Mouse (Mus musculus) embryonic fibroblast, embryonic 13.5 days (primary cell): ENCODE measurements at regions not wholly inside any gene's neighbourhood (a gene's known extent, or its start where the extent isn't known, plus 50 kb on each side); places are given as distances from the start of the nearest gene placed in this dataset.

Source experiments
- H3K27ac ChIP-seq: 2 replicates; pipeline ENCODE4 v1.5.1; 2012; ENCODE audit warnings: low read length, control low read depth, inconsistent platforms; ENCODE audit not compliant: insufficient read depth
- H3K4me1 ChIP-seq: 2 replicates; pipeline ENCODE4 v1.6.1; 2011; ENCODE audit warnings: low read length; ENCODE audit not compliant: control insufficient read depth, insufficient read depth
- H3K4me3 ChIP-seq: 2 replicates; pipeline ENCODE4 v1.5.1; 2011; ENCODE audit warnings: mild to moderate bottlenecking, control low read depth, low read length; ENCODE audit not compliant: insufficient read depth
- CTCF ChIP-seq: IDR thresholded peaks from 2 replicates; pipeline ENCODE4 v1.5.1; 2011; ENCODE audit warnings: mild to moderate bottlenecking, control low read depth, low read length, moderate library complexity, borderline replicate concordance; ENCODE audit not compliant: insufficient read depth
- POLR2A ChIP-seq: IDR thresholded peaks from 2 replicates; pipeline ENCODE4 v1.6.1; 2011; ENCODE audit warnings: low read depth, mild to moderate bottlenecking, control low read depth, low read length, moderate library complexity

DNA sequence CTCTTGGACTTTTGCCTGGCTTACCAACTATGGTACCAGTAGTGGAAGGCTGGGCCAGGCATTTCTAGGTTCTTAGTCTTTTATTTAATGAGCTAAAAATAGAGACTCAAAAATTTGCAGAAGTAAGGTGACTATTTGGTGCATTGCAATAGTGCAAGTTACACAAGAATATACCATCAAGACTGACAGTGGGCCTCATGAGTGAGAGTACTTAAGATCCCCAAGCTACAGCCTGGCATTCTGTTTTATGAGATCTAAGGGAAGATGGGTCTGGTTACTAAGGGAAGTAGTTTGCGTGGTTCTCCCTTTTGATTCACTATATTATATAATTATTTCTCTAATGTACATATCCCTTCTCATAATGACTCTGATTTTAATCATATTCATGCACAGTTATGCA, 231.8 kb upstream of the Eci2 start:
- no peak overlapping the region for H3K27ac ChIP-seq
- no peaks in the 10 kb centered on the region; the same call in 1 of the 2 replicates for H3K4me1 ChIP-seq
- no peak overlapping the region for H3K4me3 ChIP-seq
- TF ChIP-seq CTCF (no peak), POLR2A (no peak)

DNA sequence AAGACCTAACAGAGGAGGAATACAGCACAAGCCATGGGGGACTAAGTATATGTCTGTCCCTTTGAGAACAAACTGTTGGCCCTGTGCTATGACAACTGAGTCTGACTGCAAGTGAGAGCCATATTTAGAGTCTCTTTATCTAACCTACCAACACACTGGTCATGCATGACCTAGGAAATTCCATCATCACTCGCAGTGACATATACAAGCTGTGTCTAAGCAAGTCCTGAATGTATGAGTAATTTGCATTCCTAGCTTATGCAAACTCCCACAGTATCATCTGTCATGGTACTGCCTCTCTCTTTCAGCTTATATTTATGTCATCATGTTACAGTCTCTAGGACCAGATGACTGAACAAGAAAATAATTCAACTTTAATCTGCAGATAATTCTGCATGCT, 257.1 kb upstream of the Eci2 start:
- no peak overlapping the region for H3K27ac ChIP-seq
- no peak overlapping the region for H3K4me3 ChIP-seq
- peaks cover 5% of the 10 kb centered on the region; the same call in 1 of the 2 replicates for H3K4me1 ChIP-seq
- TF ChIP-seq CTCF: no peak
- TF ChIP-seq POLR2A: no peak

DNA sequence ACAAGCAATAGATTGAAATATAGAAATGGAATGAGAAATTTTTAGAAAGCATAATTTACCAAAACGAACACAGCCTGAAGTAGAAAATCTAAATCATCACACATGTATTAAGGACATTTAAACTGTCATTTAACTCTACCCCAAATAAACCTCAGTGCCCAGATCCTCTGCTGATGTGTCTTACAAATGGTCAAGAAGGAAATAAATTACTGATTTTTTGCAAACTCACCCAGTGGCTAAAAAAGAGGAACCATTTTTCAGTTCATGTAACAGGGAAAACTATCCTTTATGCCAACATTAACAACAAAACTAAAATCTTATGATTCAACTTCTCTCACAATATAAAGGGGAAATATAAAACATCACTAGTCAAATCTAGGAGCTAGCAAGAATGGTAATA, 275.2 kb upstream of the Eci2 start:
- no peaks in the 10 kb centered on the region for H3K4me1 ChIP-seq
- no peak overlapping the region for H3K27ac ChIP-seq
- no peak overlapping the region for H3K4me3 ChIP-seq
- TF ChIP-seq CTCF (no peak), POLR2A (no peak)

DNA sequence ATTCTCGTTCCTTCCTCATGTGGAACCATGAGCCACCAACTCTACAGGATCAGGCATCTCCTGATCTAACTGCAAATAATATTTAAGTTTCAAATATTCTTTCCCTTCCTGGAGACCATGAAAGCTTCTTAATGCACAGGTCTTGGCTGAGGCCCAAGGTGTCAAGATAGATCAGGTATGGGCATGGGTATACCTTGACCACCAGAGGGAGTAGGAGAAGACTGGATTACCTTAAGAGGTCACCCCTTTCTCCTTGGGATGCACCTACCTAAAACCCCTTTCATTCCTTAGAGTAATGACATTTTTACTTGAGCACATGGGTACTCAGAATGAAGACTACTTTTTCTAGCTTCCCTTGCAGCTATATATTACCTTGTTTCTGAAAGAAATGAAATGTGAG, 289.9 kb upstream of the Eci2 start:
- Histone ChIP-seq H3K4me3 (no peak overlapping the region), H3K4me1 (no peaks in the 10 kb centered on the region), H3K27ac (no peak overlapping the region)
- TF ChIP-seq CTCF (no peak), POLR2A (no peak)

DNA sequence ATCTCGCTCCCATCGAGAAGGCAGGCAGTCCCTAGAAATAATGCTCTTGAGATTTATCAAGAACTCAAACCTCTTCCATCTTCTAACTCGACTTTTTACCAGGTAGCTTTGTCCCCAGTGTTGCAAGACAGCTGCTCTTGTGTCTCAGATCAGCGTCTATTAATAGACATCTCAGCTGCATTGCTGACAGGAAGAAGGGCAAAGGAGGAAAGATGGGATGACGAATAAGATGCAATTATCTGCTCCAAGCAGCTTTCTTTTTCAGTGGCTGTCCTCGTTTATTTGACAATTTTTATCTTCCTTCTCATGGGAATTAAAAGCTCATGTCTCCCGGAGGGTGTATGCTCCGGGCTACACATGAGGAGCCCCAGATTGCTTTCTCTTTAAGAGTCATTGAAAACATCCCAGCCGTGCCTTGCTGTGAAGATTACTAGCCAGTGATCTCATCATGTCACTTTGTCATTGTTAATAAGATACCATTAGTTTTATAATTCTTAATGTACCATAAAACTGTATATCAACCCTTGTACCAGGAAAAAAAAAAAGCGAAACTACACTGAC, 299.9 kb upstream of the Eci2 start:
- Histone ChIP-seq H3K4me1 (no peaks in the 10 kb centered on the region), H3K4me3 (no peak overlapping the region), H3K27ac (no peak overlapping the region)
- TF ChIP-seq CTCF (no peak), POLR2A (no peak)

DNA sequence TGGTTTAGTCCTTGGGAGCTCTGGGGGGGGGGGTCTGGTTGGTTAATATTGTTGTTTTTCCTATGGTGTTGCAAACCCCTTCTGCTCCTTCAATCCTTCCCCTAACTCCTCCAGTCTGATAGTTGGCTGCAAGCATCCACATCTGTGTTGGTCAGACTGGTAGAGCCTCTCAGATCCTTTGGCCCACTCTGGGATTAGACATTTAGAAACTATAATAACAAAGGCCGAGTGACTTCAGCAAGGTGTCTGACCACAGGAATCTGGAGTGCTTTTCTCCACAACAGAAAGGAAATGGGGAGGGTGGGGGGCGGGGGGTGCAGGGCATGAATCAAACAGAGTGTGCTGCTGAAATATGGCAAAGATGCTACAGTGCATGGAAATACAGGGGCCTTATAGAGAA, 301.4 kb upstream of the Eci2 start:
- H3K4me3 ChIP-seq: no peak overlapping the region
- H3K4me1 ChIP-seq: no peaks in the 10 kb centered on the region
- no peak overlapping the region for H3K27ac ChIP-seq
- TF ChIP-seq CTCF: no peak

DNA sequence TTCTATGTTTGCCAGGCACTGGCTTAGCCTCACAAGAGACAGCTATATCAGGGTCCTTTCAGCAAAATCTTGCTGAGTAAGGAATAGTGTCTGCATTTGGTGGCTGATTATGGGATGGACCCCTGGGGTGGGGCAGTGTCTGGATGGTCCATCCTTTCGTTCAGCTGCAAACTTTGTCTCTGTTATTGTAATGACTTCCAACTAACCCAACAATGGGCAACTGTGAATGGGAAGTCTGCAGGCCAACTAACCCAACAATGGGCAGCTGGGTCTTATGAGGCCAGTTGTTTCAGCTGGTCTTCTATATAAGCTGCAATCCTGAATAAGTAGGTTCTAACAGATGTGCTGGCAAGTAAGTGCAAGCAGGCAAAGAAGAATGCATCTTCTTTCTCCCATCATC, 304.0 kb upstream of the Eci2 start:
- TF ChIP-seq POLR2A: no peak
- TF ChIP-seq CTCF: no peak
- no peak overlapping the region for H3K4me3 ChIP-seq

DNA sequence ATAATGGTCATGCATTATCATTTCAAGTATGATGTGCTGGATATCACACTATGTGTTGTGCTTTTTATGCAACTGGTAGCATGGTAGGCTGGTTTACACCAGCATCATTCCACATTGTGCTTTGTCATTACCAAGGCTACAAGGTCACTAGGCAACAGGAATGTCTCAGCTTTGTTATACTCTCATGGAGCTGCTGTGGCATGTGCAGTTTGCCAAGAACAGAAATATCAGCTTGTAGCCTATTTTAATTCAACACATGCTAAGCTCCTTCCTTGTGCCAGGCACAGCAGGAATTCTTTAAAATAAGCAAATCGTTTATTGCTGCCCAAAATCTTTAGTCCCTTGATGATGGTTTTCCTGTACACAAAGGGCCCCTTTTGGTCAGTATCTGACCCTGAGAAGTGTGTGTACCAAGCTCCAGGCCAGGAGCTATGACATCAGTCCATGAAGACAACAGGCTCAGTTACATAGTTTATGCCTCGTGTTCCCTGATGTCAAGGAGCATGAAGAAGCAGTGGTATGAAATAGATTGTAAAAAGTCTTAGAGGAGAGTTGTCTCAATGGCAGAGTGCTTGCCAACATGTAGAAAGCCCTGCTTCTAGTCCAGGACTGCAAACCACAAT, 314.0 kb upstream of the Cdyl start:
- Histone ChIP-seq H3K27ac (no peak overlapping the region), H3K4me1 (no peaks in the 10 kb centered on the region), H3K4me3 (no peak overlapping the region)
- no peak for TF ChIP-seq POLR2A
- TF ChIP-seq CTCF: no peak

More for the DNA sequence above, 304.0 kb upstream of the Eci2 start:
- Histone ChIP-seq H3K27ac (no peak overlapping the region), H3K4me1 (no peaks in the 10 kb centered on the region)

DNA sequence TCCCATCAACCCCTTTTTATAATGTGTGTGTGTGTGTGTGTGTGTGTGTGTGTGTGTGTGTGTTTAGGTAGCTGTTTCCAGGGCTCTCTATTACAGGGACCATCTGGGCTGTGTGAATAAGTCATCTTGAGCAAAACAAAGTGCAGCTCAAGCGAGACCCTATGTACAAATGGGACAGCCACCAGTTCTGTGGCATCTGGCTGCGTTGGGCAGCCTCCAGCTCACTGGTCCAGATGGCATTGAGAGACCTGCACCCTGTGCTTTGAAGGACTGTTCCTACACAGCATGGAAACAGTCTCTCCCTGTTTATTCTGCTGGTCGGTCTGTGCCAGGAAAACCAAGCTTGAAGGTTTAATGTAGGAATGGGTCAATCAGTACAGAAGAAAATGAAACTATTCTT, 311.4 kb upstream of the Cdyl start:
- Histone ChIP-seq H3K27ac (no peak overlapping the region), H3K4me1 (no peaks in the 10 kb centered on the region), H3K4me3 (no peak overlapping the region)
- TF ChIP-seq POLR2A (no peak), CTCF (no peak)

DNA sequence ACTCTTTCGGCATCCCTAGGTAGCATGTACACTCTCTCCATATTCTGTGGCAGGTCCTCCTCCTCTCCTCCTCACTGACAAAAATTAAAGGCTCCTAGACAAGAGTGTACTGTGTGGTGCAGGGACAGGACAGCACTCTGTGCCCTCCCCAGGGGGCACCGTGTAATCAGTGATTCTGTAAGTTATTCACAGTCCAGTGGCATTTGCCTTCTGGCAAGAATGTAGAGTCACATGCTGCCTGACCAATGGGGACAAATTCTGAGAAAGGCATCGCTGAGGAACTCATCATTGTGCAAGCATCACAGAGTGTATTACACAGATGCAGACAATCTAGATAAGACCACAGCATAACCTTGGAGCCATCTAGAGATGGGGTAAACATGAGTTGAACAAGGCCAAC, 300.3 kb upstream of the Cdyl start:
- Histone ChIP-seq H3K4me1 (no peaks in the 10 kb centered on the region), H3K27ac (no peak overlapping the region; the same call in 1 of the 2 replicates), H3K4me3 (no peak overlapping the region)
- no peak for TF ChIP-seq CTCF
- no peak for TF ChIP-seq POLR2A

DNA sequence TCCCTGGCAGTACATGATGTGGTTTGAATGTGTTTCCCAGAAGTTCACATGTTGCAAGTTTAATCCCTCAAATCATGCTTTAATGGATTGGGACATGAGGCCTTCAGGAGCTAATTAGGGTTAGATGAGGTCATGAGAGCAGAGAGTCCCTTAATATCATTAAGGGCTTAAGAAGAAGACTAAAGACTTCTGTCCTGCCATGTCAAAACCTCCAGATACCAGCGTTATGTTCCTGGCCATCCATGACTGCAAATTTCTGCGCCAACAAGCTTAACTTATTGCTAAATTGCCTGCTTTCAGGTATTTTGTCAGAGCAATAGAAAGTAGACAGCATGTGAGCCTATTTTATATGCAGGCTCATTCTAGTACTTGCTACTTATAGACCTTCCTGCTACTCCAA, 282.1 kb upstream of the Cdyl start:
- Histone ChIP-seq H3K4me3 (no peak overlapping the region), H3K27ac (no peak overlapping the region), H3K4me1 (no peaks in the 10 kb centered on the region)
- no peak for TF ChIP-seq CTCF
- no peak for TF ChIP-seq POLR2A
